Mouse (Mus musculus): Measurements from ENCODE around the gene Ppfia3. TPM values are rescaled to one million over a fixed set of nuclear protein-coding genes. Genes with fewer than 3 reads are reported as not detected.

Ppfia3 gene
- total and polyA plus RNA-seq, 2 experiments from 2014 or later: 31.6 to 104 TPM

DNA sequence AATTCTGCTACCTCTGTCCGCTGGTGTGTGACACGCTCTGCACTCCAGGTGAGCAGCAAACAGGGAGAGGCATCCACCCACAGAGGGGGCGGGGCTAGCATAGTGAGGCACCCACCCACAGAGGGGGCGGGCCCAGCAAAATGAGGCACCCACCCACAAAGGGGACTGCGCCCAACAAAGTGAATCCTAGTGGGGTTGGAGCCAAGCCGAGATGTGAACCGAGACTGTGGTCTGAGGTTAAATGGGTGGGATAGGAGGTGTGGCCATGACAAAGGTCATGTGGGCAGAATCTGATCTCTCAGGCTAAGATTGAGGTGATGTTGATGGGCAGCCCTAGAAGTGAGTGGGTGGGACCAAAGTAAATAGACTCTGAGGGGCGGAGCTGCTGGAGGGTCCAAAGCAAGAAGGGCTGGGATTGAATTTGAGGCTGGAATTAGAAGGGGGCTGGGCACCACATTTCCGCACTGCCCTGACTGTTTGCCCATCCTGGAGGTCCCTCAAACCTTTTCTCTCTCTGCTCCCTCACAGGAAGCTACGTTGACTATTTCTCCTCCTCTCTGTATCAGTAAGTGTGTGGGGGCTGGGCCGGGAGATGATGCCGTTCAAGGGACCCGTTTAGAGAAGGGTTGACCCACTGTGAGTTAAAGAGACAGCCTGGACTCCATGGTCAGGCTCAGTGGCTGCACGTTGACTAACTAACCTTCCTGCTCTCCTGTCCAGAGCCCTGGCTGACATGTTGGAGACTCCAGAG lies 28.5 kb downstream of the Ppfia3 start:
- peaks cover 4% of the 10 kb centered on the region; the same call in 1 of the 2 replicates for H3K4me1 ChIP-seq (ENCODE audit: insufficient read depth, low read length)
- H3K4me3 ChIP-seq (ENCODE audit: low read depth, low read length): no peak overlapping the region
- no peak for DNase-seq (ENCODE audit: low spot score)
- no peak for ATAC-seq (ENCODE audit: low FRiP score)
- no peaks in the 10 kb centered on the region for H3K9me3 ChIP-seq (ENCODE audit: low read length)
- H3K36me3 ChIP-seq (ENCODE audit: insufficient read depth, low read length): peaks cover 17% of the 10 kb centered on the region; the same call in 1 of the 2 replicates
- no peak overlapping the region for H3K9ac ChIP-seq (replicated peaks; ENCODE audit: low read length, poor library complexity, severe bottlenecking)
- 9% methylated on average over 14 of the region's 14 CpGs for WGBS
- H3K4me2 ChIP-seq (ENCODE audit: low read depth, low read length, poor library complexity, severe bottlenecking): 0 out of 2 replicates have a peak overlapping the region, but pooled peaks have one; percentile 54
- no peaks in the 10 kb centered on the region for H3K27me3 ChIP-seq (ENCODE audit: insufficient read depth, low read length)
- no peak for TF ChIP-seq CTCF (IDR thresholded peaks at IDR 0.05)
- no peak overlapping the region for H3K27ac ChIP-seq (ENCODE audit: low read depth, low read length)

DNA sequence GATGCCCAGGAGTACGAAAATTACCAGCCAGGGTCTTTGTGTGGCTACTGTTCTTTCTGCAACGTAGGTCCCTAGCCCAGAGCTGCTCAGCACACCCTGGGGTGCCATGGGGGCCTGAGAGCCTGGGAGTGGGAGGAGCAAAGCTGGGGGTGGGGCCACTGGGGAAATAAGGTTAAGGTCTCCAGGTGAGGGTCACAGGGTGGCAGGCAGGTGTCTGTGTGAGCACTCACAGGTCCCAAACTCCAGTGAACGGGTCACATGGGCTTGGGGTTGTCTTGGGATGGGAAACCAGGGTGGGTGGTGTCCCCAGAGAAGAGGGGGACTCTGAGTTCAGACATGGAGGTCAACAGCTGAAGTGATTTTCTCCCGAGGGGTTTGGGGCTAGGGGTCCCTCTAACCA lies 29.4 kb downstream of the Ppfia3 start:
- Histone ChIP-seq H3K27ac (ENCODE audit: low read depth, low read length) (no peak overlapping the region), H3K4me3 (ENCODE audit: low read depth, low read length) (no peak overlapping the region), H3K27me3 (ENCODE audit: insufficient read depth, low read length) (no peaks in the 10 kb centered on the region), H3K9me3 (ENCODE audit: low read length) (no peaks in the 10 kb centered on the region), H3K4me1 (ENCODE audit: insufficient read depth, low read length) (peaks cover 4% of the 10 kb centered on the region; the same call in 1 of the 2 replicates), H3K4me2 (ENCODE audit: low read depth, low read length, poor library complexity, severe bottlenecking) (no peak overlapping the region), H3K36me3 (ENCODE audit: insufficient read depth, low read length) (peaks cover 11% of the 10 kb centered on the region; the same call in 1 of the 2 replicates), H3K9ac (replicated peaks; ENCODE audit: low read length, poor library complexity, severe bottlenecking) (no peak overlapping the region)
- WGBS: 32% methylated on average over 4 of the region's 4 CpGs
- ATAC-seq (ENCODE audit: low FRiP score): no peak
- TF ChIP-seq CTCF (IDR thresholded peaks at IDR 0.05): no peak
- DNase-seq (ENCODE audit: low spot score): no peak

DNA sequence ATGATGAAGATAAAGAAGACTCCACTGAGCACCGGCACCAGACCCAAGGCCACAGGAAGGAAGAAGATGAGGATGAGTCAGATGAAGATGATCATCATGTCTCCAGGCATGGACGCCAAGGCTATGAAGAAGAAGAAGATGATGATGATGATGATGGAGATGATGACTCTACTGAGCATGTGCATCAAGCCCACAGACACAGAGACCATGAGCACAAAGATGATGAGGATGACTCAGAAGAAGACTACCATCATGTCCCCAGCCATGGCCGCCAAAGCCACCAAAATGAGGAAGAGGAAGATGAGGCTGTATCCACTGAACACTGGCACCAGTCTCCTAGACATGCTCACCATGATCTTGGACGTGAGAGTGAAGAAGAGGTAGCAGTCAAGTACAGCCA lies 30.5 kb downstream of the Ppfia3 start:
- Histone ChIP-seq H3K4me1 (ENCODE audit: insufficient read depth, low read length) (peaks cover 4% of the 10 kb centered on the region; the same call in 1 of the 2 replicates), H3K9ac (replicated peaks; ENCODE audit: low read length, poor library complexity, severe bottlenecking) (no peak overlapping the region), H3K27me3 (ENCODE audit: insufficient read depth, low read length) (no peaks in the 10 kb centered on the region), H3K4me3 (ENCODE audit: low read depth, low read length) (no peak overlapping the region), H3K27ac (ENCODE audit: low read depth, low read length) (no peak overlapping the region), H3K9me3 (ENCODE audit: low read length) (no peaks in the 10 kb centered on the region), H3K36me3 (ENCODE audit: insufficient read depth, low read length) (peaks cover 8% of the 10 kb centered on the region; the same call in 1 of the 2 replicates), H3K4me2 (ENCODE audit: low read depth, low read length, poor library complexity, severe bottlenecking) (no peak overlapping the region)
- no peak for ATAC-seq (ENCODE audit: low FRiP score)
- TF ChIP-seq CTCF (IDR thresholded peaks at IDR 0.05): no peak
- DNase-seq (ENCODE audit: low spot score): no peak
- 89% methylated on average over 4 of the region's 4 CpGs for WGBS

GRCm38 (mm10) chr7:45335056-45335455 lies 31.8 kb downstream of the Ppfia3 start, which contains the start of gene Hrc:
Gene Hrc, plus strand, starts transcription at chr7:45335290.
- 29% methylated on average over 5 of the region's 5 CpGs for WGBS
- no peak within 1 kb of the TSS for H3K4me3 ChIP-seq (ENCODE audit: low read depth, low read length)
- no peak for TF ChIP-seq CTCF (IDR thresholded peaks at IDR 0.05)
- peaks cover 4% of the 10 kb centered on the region; the same call in 1 of the 2 replicates for H3K4me1 ChIP-seq (ENCODE audit: insufficient read depth, low read length)
- peaks cover 8% of the 10 kb centered on the region; the same call in 1 of the 2 replicates for H3K36me3 ChIP-seq (ENCODE audit: insufficient read depth, low read length)
- peak within 1 kb of the TSS; percentile 91; the same call in 1 of the 2 replicates for H3K4me2 ChIP-seq (ENCODE audit: low read depth, low read length, poor library complexity, severe bottlenecking)
- DNase-seq (ENCODE audit: low spot score) (no peak), ATAC-seq (ENCODE audit: low FRiP score) (no peak)
- no peaks in the 10 kb centered on the region for H3K9me3 ChIP-seq (ENCODE audit: low read length)
- H3K27ac ChIP-seq (ENCODE audit: low read depth, low read length): no peak within 1 kb of the TSS
- no peak within 1 kb of the TSS for H3K9ac ChIP-seq (replicated peaks; ENCODE audit: low read length, poor library complexity, severe bottlenecking)
- no peaks in the 10 kb centered on the region for H3K27me3 ChIP-seq (ENCODE audit: insufficient read depth, low read length)

- DNase-seq (ENCODE audit: low spot score) (no peak), ATAC-seq (ENCODE audit: low FRiP score) (no peak)
- 21% methylated on average over 3 of the region's 3 CpGs for WGBS
- no peaks in the 10 kb centered on the region for H3K9me3 ChIP-seq (ENCODE audit: low read length)
- no peak overlapping the region for H3K4me2 ChIP-seq (ENCODE audit: low read depth, low read length, poor library complexity, severe bottlenecking)
- no peak for TF ChIP-seq CTCF (IDR thresholded peaks at IDR 0.05)
- H3K36me3 ChIP-seq (ENCODE audit: insufficient read depth, low read length): peaks cover 8% of the 10 kb centered on the region; the same call in 1 of the 2 replicates
- no peak overlapping the region for H3K4me3 ChIP-seq (ENCODE audit: low read depth, low read length)
- H3K9ac ChIP-seq (replicated peaks; ENCODE audit: low read length, poor library complexity, severe bottlenecking): no peak overlapping the region
- peaks cover 3% of the 10 kb centered on the region; the same call in 1 of the 2 replicates for H3K4me1 ChIP-seq (ENCODE audit: insufficient read depth, low read length)
- no peak overlapping the region for H3K27ac ChIP-seq (ENCODE audit: low read depth, low read length)
- H3K27me3 ChIP-seq (ENCODE audit: insufficient read depth, low read length): no peaks in the 10 kb centered on the region
Observed at GRCm38 (mm10) chr7:45334605-45335004, 32.2 kb downstream of the Ppfia3 start.

- Histone ChIP-seq H3K4me1 (ENCODE audit: insufficient read depth, low read length) (no peaks in the 10 kb centered on the region), H3K9me3 (ENCODE audit: low read length) (no peaks in the 10 kb centered on the region), H3K4me3 (ENCODE audit: low read depth, low read length) (peak within 1 kb of the TSS; percentile 60), H3K4me2 (ENCODE audit: low read depth, low read length, poor library complexity, severe bottlenecking) (peak within 1 kb of the TSS; percentile 91), H3K36me3 (ENCODE audit: insufficient read depth, low read length) (no peaks in the 10 kb centered on the region), H3K27ac (ENCODE audit: low read depth, low read length) (peak within 1 kb of the TSS; percentile 80), H3K9ac (replicated peaks; ENCODE audit: low read length, poor library complexity, severe bottlenecking) (peak within 1 kb of the TSS; percentile 71), H3K27me3 (ENCODE audit: insufficient read depth, low read length) (no peaks in the 10 kb centered on the region)
- ATAC-seq (ENCODE audit: low FRiP score): peak; percentile 68
- WGBS: 1% methylated on average over 38 of the region's 38 CpGs
- no peak for TF ChIP-seq CTCF (IDR thresholded peaks at IDR 0.05)
- DNase-seq (ENCODE audit: low spot score): peak; percentile 75
Observed at GRCm38 (mm10) chr7:45333431-45333982, 33.3 kb downstream of the Ppfia3 start, which contains the start of gene Trpm4. Gene Trpm4, minus strand, starts transcription at chr7:45333780.

All from midbrain, postnatal 0 days (tissue).